Mouse (Mus musculus) stomach, postnatal 0 days (tissue): ENCODE results near the gene Atp5g2.

Experiments used
- CTCF ChIP-seq: IDR thresholded peaks from 2 replicates; pipeline ENCODE4 v1.5.1; 2016; ENCODE audit warnings: antibody characterized with exemption, low read depth, mild to moderate bottlenecking, moderate library complexity
- EP300 ChIP-seq: optimal IDR thresholded peaks from 2 replicates; pipeline ENCODE3; 2016; ENCODE audit warnings: antibody characterized with exemption

DNA sequence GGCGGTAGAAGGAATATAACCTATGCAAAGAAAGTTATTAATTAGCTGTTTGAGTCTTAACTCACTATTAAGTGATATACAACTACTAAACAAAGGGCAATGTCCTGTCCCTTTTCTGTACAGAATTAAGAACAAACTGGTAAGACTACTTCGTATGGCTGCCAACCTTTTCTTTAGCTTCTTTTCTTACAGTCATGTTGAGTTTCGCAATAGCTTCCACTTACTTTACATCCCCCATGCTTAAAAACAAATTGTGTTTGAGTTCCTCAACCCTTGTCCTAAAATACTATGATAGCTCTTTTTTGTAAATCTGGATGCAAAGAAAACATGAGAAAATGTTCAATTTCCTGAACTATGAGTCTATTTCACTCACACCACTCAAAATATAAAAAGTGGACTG, 49.0 kb downstream of the Atp5g2 start:
- TF ChIP-seq CTCF (no peak), EP300 (no peak)
